Mouse (Mus musculus) stomach, postnatal 0 days (tissue): ENCODE results near the gene Colq.
"Not testable (repeated sequence)": the region's sequence is repeated elsewhere in the genome, so short reads cannot be mapped to it uniquely, and the experiment has no call there.

ENCODE experiments used
- CTCF ChIP-seq: IDR thresholded peaks from 2 replicates; pipeline ENCODE4 v1.5.1; 2016; ENCODE audit warnings: antibody characterized with exemption, low read depth, mild to moderate bottlenecking, moderate library complexity
- EP300 ChIP-seq: optimal IDR thresholded peaks from 2 replicates; pipeline ENCODE3; 2016; ENCODE audit warnings: antibody characterized with exemption

- not testable (repeated sequence) for TF ChIP-seq CTCF, EP300
Observed at GRCm38 (mm10) chr14:31602616-31602979, 11.5 kb upstream of the Colq start.
